In genomic region chr12:75873546-75874235, GRCm38 (mm10) we compare ENCODE assay signal across 9 mouse cellular contexts. TPM values are rescaled to one million over a fixed set of nuclear protein-coding genes. Genes with fewer than 3 reads are reported as not detected.
DNase-seq lines count a peak whose midpoint lies in the region; ATAC-seq and TF ChIP-seq lines count a peak whose summit lies in the region.
"Had no signal": no experiment of that assay in that cellular context is flagged by ENCODE, and none has a peak within 500 bp of the region (broad histone marks: within the 10 kb centered on the region; RNA-seq: fewer than 3 reads in every experiment).

No protein-coding gene starts in this region.

- H3K4me2 ChIP-seq in embryonic facial prominence, embryonic 13.5 days = 0 out of 2 replicates have a peak overlapping the region, but pooled peaks have one; percentile 27
- H3K4me2 ChIP-seq in hindbrain, postnatal 0 days (ENCODE audit: low read depth, low read length) = peak overlapping the region; percentile 40
- H3K4me2 ChIP-seq in midbrain, embryonic 15.5 days = peak overlapping the region; percentile 9; the same call in 1 of the 2 replicates
- H3K4me2 ChIP-seq: lung, embryonic 14.5 days had no signal

- H3K9me3 ChIP-seq in embryonic facial prominence, embryonic 13.5 days = no peaks in the 10 kb centered on the region
- H3K9me3 ChIP-seq in hindbrain, postnatal 0 days (ENCODE audit: low read length) = no peaks in the 10 kb centered on the region
- no peaks in the 10 kb centered on the region for H3K9me3 ChIP-seq in midbrain, embryonic 15.5 days

- peak; percentile 17 for DNase-seq in cerebellum, adult 8-10 months
- peak; percentile 57 for DNase-seq in hindbrain, postnatal 0 days (ENCODE audit: low spot score)
- DNase-seq in left cerebral cortex, adult 2 months (ENCODE audit: extremely low spot score in 1 of 2, low spot score in 2 of 2) = no peak
- DNase-seq in layer of hippocampus, postnatal 14 days (ENCODE audit: low spot score in 2 of 2) = no peak
- DNase-seq in lung, postnatal 10 days = no peak
- DNase-seq: lung, embryonic 14.5 days had no signal

- WGBS in embryonic facial prominence, embryonic 13.5 days = 26% methylated on average over 9 of the region's 9 CpGs
- 17% methylated on average over 9 of the region's 9 CpGs for WGBS in hindbrain, postnatal 0 days
- WGBS in midbrain, embryonic 15.5 days = 14% methylated on average over 9 of the region's 9 CpGs

- no peak for TF ChIP-seq CTCF in hindbrain, postnatal 0 days (IDR thresholded peaks at IDR 0.05; ENCODE audit: low read depth)
- no peak for TF ChIP-seq CTCF in left cerebral cortex, adult 2 months (IDR thresholded peaks at IDR 0.05)

- no peak; the same call in 1 of the 2 replicates for ATAC-seq in cerebellum, adult (ENCODE audit: insufficient number of reproducible peaks, low FRiP score, low TSS enrichment)
- no peak for ATAC-seq in embryonic facial prominence, embryonic 13.5 days (ENCODE audit: insufficient number of reproducible peaks, insufficient read depth, low FRiP score, low TSS enrichment, low read depth)
- ATAC-seq in hindbrain, postnatal 0 days = peak; percentile 56; the same call in 1 of the 2 replicates
- ATAC-seq in midbrain, embryonic 15.5 days (replicated peaks) = peak; percentile 82

- H3K4me1 ChIP-seq in embryonic facial prominence, embryonic 13.5 days = peaks cover 25% of the 10 kb centered on the region
- H3K4me1 ChIP-seq in hindbrain, postnatal 0 days (ENCODE audit: insufficient read depth, low read length) = peaks cover 14% of the 10 kb centered on the region
- peaks cover 17% of the 10 kb centered on the region for H3K4me1 ChIP-seq in midbrain, embryonic 15.5 days

- H3K4me3 ChIP-seq in embryonic facial prominence, embryonic 13.5 days = no peak overlapping the region
- no peak overlapping the region for H3K4me3 ChIP-seq in hindbrain, postnatal 0 days (ENCODE audit: low read length)
- H3K4me3 ChIP-seq in midbrain, embryonic 15.5 days = no peak overlapping the region
- no peak overlapping the region for H3K4me3 ChIP-seq in left cerebral cortex, adult 2 months

- H3K9ac ChIP-seq in embryonic facial prominence, embryonic 13.5 days = 0 out of 2 replicates have a peak overlapping the region, but pooled peaks have one; percentile 22
- 0 out of 2 replicates have a peak overlapping the region, but pooled peaks have one; percentile 31 for H3K9ac ChIP-seq in hindbrain, postnatal 0 days (replicated peaks; ENCODE audit: low read length)
- H3K9ac ChIP-seq in midbrain, embryonic 15.5 days = no peak overlapping the region
- H3K9ac ChIP-seq: lung, embryonic 14.5 days had no signal

- intact Hi-C loops in left cerebral cortex, adult 2 months (cut with DNase I) = no loop called here

- H3K27ac ChIP-seq in embryonic facial prominence, embryonic 13.5 days = no peak overlapping the region
- no peak overlapping the region for H3K27ac ChIP-seq in hindbrain, postnatal 0 days
- no peak overlapping the region for H3K27ac ChIP-seq in midbrain, embryonic 15.5 days
- no peak overlapping the region for H3K27ac ChIP-seq in left cerebral cortex, adult 2 months

- no peaks in the 10 kb centered on the region for H3K27me3 ChIP-seq in embryonic facial prominence, embryonic 13.5 days
- H3K27me3 ChIP-seq in hindbrain, postnatal 0 days (ENCODE audit: insufficient read depth, low read length) = no peaks in the 10 kb centered on the region
- H3K27me3 ChIP-seq in midbrain, embryonic 15.5 days (replicated peaks) = no peaks in the 10 kb centered on the region

- H3K36me3 ChIP-seq in embryonic facial prominence, embryonic 13.5 days = no peaks in the 10 kb centered on the region
- H3K36me3 ChIP-seq in hindbrain, postnatal 0 days (ENCODE audit: insufficient read depth, low read length) = no peaks in the 10 kb centered on the region
- no peaks in the 10 kb centered on the region for H3K36me3 ChIP-seq in midbrain, embryonic 15.5 days (replicated peaks)

RNA-seq across cellular contexts. Expression of gene Syne2, which starts 55.8 kb away (rescaled TPM):
- polyA plus RNA-seq in embryonic facial prominence, embryonic 13.5 days (2015; fragmentation: Nextera tagmentation; extraction: Ambion mirVana) = 67.0 and 71.3 TPM in 2 replicates
- 39.3 and 57.2 TPM in 2 replicates for total RNA-seq in hindbrain, postnatal 0 days (2014; rRNA removed)
- 26.1 and 28.8 TPM in 2 replicates for polyA plus RNA-seq in hindbrain, postnatal 0 days (2015; fragmentation: Nextera tagmentation; extraction: Ambion mirVana)
- polyA plus RNA-seq in midbrain, embryonic 15.5 days (2015; fragmentation: Nextera tagmentation; extraction: Ambion mirVana) = 52.7 and 56.0 TPM in 2 replicates
- 10 to 100 TPM; 20.5 to 22.5 TPM for total RNA-seq in left cerebral cortex, adult 2 months (2021)
- 10 to 100 TPM; 23.4 to 29.0 TPM for total RNA-seq in layer of hippocampus, postnatal 14 days (2021)

Comparison
In these comparisons a context has a peak if more than half of its experiments do, and no peak if none do; other contexts are left out.
1. DNase-seq: peak in cerebellum, adult 8-10 months (single experiment) and hindbrain, postnatal 0 days (single experiment); none in left cerebral cortex, adult 2 months (0 of 2), layer of hippocampus, postnatal 14 days (0 of 2) and lung, postnatal 10 days (single experiment).
2. ATAC-seq: peak in hindbrain, postnatal 0 days (single experiment) and midbrain, embryonic 15.5 days (single experiment); none in cerebellum, adult (single experiment) and embryonic facial prominence, embryonic 13.5 days (single experiment).
3. Peak in every context shown above with its lines, with median percentiles within 50 percentile points of each other: H3K4me2 ChIP-seq.